Mouse (Mus musculus) brain, embryonic 14.5 days (tissue): ENCODE measurements around the gene Taf3.

Experiments used
- CTCF ChIP-seq: fragments of 200-500 bp; IDR thresholded peaks from 2 replicates; pipeline ENCODE4 v1.5.1; 2012; ENCODE audit warnings: inconsistent platforms, mild to moderate bottlenecking, moderate library complexity, borderline replicate concordance; ENCODE audit not compliant: insufficient read depth, insufficient read length; ENCODE audit errors: extremely low read depth
- POLR2A ChIP-seq: fragments of 200-500 bp; IDR thresholded peaks from 2 replicates; pipeline ENCODE4 v1.6.1; 2012; ENCODE audit warnings: mild to moderate bottlenecking, inconsistent platforms, borderline replicate concordance; ENCODE audit not compliant: poor library complexity, insufficient read depth, insufficient read length, severe bottlenecking; ENCODE audit errors: extremely low read depth

- TF ChIP-seq CTCF, result no peak
- no peak for TF ChIP-seq POLR2A
These were observed 171.6 kb downstream of the Taf3 start for GRCm38 (mm10) chr2:9876621-9877325.
